Mouse (Mus musculus): ENCODE data around the gene Unc13a. TPM values are rescaled to one million over a fixed set of nuclear protein-coding genes. Genes with fewer than 3 reads are reported as not detected.

Unc13a gene
- polyA plus RNA-seq, 1 experiment from 2014 or later, result 9.1 TPM

DNA sequence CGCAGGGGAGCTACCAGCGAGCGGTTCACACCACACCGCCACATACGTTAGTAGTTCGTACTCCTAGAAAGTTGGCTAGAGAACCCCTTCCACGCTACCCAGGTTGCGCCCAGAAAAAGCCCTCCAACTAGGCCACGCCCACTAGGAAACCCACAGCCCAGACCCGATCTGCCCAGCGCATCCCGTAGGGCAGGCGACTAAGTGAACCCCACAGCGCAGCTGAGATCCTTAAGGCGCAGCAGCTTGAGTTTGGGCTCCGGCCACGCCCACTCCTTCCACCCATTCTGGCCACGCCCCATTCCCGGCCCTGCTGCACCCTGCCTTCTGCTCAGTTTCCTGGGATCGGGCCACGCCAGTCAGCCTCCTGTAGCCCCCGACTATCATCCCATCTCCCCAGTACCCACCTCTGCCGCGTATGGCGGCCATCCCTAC lies 41.8 kb downstream of the Unc13a start:
- H3K27me3 ChIP-seq (ENCODE audit: control insufficient read depth, insufficient read depth, low read length), result peaks cover 26% of the 10 kb centered on the region
- H3K4me2 ChIP-seq (replicated peaks; ENCODE audit: low read depth, low read length), result peak overlapping the region; percentile 92
- H3K27ac ChIP-seq (ENCODE audit: low read depth, low read length), result no peak overlapping the region
- H3K4me1 ChIP-seq (replicated peaks; ENCODE audit: control insufficient read depth, insufficient read depth, low read length), result peaks cover 5% of the 10 kb centered on the region
- peaks cover 3% of the 10 kb centered on the region; the same call in 1 of the 2 replicates for H3K9me3 ChIP-seq (ENCODE audit: control insufficient read depth, low read length)
- H3K36me3 ChIP-seq (ENCODE audit: control insufficient read depth, insufficient read depth, low read length), result no peaks in the 10 kb centered on the region
- peak overlapping the region; percentile 44 for H3K4me3 ChIP-seq (ENCODE audit: low read depth, low read length)
- peak; percentile 51 for ATAC-seq (ENCODE audit: low FRiP score)
- peak; percentile 58 for DNase-seq (ENCODE audit: low spot score)
- WGBS, result 4% methylated on average over 25 of the region's 25 CpGs
- H3K9ac ChIP-seq (ENCODE audit: low read depth, low read length), result peak overlapping the region; percentile 68; the same call in 1 of the 2 replicates

DNA sequence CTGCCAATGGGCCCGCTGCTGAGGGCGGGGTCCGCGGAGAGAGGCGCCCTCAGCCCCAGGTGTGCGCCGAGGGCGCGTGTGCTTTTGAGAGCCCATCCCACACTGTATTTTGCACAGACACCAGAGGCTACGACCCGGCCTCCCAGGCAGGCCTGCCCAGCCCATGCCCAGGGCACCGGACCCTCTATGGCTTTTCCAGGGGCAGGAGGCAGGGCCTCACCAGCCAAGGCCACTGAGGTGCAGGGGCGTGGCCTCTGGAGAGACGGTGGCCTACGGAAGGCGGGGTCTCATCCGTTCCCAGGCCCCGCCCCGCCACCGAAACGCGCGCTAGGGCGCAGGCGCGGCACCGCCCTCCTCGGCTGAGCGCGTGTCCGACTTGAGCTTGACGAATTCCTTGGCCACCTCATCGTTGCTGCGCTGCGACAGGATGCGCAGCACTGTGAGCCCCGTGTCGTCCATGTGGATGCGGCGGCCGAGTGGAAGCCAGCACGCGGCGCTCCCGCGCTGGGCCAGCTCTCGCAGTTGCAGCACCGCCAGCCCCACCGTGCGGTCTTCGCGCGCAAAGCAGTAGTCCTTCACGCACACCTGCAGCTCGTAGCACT lies 42.4 kb downstream of the Unc13a start:
- H3K27ac ChIP-seq (ENCODE audit: low read depth, low read length), result peak overlapping the region; percentile 51; the same call in 1 of the 2 replicates
- H3K9me3 ChIP-seq (ENCODE audit: control insufficient read depth, low read length), result peaks cover 3% of the 10 kb centered on the region; the same call in 1 of the 2 replicates
- peak overlapping the region; percentile 92 for H3K4me2 ChIP-seq (replicated peaks; ENCODE audit: low read depth, low read length)
- DNase-seq (ENCODE audit: low spot score) (peak; percentile 96), ATAC-seq (ENCODE audit: low FRiP score) (peak; percentile 89)
- H3K4me1 ChIP-seq (replicated peaks; ENCODE audit: control insufficient read depth, insufficient read depth, low read length), result peaks cover 5% of the 10 kb centered on the region
- H3K9ac ChIP-seq (ENCODE audit: low read depth, low read length), result peak overlapping the region; percentile 68
- WGBS, result under 1% methylated on average over 55 of the region's 55 CpGs
- peaks cover 24% of the 10 kb centered on the region for H3K27me3 ChIP-seq (ENCODE audit: control insufficient read depth, insufficient read depth, low read length)
- peak overlapping the region; percentile 44 for H3K4me3 ChIP-seq (ENCODE audit: low read depth, low read length)
- H3K36me3 ChIP-seq (ENCODE audit: control insufficient read depth, insufficient read depth, low read length), result no peaks in the 10 kb centered on the region

DNA sequence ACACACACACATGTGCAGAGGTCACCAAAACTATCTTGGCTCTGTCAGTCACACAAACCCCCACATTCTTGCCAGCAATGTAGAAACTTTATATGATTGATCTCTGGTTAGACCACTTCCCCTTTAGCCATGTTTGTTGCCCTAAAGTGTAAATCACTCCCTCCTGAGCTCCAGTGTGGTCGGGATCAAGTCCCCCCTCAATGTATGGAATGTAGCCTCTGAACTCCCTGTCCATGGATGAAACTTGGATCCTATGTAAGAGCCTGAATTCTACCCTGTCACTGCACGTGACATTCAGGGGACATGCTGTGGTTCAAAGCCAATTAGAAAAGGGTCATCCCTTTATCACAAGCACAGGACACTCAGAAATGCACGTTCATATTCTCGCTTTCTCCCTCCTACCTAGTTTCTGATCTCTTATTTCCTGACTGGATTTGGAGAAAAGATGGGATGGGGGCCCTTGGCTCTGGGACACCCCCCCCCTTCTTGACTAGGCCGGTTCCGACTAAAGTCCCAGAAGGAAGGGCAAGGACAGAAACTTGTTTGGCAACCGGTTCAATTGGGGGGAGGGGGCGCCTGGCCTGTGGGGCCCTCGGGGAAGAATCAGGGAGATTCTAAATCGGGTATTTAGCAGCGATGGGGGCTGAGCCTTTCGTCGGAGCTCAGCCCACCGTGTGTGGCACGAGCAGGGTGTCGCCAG lies 43.0 kb downstream of the Unc13a start:
- Histone ChIP-seq H3K4me1 (replicated peaks; ENCODE audit: control insufficient read depth, insufficient read depth, low read length) (peaks cover 5% of the 10 kb centered on the region), H3K9me3 (ENCODE audit: control insufficient read depth, low read length) (peaks cover 3% of the 10 kb centered on the region; the same call in 1 of the 2 replicates), H3K9ac (ENCODE audit: low read depth, low read length) (peak overlapping the region; percentile 68), H3K27me3 (ENCODE audit: control insufficient read depth, insufficient read depth, low read length) (peaks cover 21% of the 10 kb centered on the region), H3K27ac (ENCODE audit: low read depth, low read length) (0 out of 2 replicates have a peak overlapping the region, but pooled peaks have one; percentile 51), H3K4me2 (replicated peaks; ENCODE audit: low read depth, low read length) (peak overlapping the region; percentile 92), H3K36me3 (ENCODE audit: control insufficient read depth, insufficient read depth, low read length) (peaks cover 2% of the 10 kb centered on the region), H3K4me3 (ENCODE audit: low read depth, low read length) (peak overlapping the region; percentile 44)
- ATAC-seq (ENCODE audit: low FRiP score) (no peak; the same call in 1 of the 2 replicates), DNase-seq (ENCODE audit: low spot score) (no peak)
- 7% methylated on average over 16 of the region's 16 CpGs for WGBS

DNA sequence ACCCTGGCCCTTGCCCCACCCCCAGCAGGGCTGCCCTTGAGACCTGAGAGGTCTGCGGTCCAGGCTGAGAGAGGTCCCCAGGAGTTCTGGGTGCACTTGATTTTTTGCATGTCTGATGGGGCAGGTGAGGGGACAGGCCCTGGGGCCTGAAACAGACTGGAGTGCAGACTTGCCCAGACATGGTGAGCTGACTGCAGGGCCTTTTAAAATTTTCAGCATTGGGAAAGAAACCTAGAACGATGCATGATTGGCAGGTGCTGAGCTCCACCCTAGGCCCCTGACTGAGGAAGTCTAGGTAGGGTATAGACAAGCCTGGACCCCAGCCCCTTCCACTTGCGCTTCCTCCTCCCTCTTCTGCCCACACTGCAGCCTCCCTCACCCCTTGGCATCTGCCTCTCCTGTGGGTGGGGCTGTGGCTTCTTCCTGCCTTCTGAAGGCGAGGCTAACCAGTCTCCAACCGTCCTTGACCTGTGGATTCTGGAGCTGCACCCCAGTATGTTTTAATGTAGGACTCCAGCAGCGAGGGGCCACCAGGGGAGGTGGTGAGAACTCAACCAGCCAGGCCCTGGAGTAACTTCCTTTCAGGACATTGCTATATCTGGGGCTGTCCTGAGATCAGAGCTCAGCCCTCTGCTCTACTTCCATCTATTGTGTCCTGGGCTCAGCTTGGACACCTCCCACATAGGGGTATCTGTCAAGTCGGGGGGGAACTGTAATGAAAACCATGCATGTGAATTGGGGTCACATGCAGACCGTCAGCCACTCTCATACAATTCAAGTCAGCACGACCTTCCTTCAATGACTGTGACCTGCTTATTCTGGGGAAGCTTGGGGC lies 44.1 kb downstream of the Unc13a start:
- Histone ChIP-seq H3K4me3 (ENCODE audit: low read depth, low read length) (no peak overlapping the region), H3K27me3 (ENCODE audit: control insufficient read depth, insufficient read depth, low read length) (peaks cover 19% of the 10 kb centered on the region), H3K9ac (ENCODE audit: low read depth, low read length) (no peak overlapping the region), H3K9me3 (ENCODE audit: control insufficient read depth, low read length) (no peaks in the 10 kb centered on the region), H3K4me1 (replicated peaks; ENCODE audit: control insufficient read depth, insufficient read depth, low read length) (peaks cover 5% of the 10 kb centered on the region), H3K36me3 (ENCODE audit: control insufficient read depth, insufficient read depth, low read length) (peaks cover 13% of the 10 kb centered on the region), H3K27ac (ENCODE audit: low read depth, low read length) (no peak overlapping the region), H3K4me2 (replicated peaks; ENCODE audit: low read depth, low read length) (no peak overlapping the region)
- no peak for DNase-seq (ENCODE audit: low spot score)
- ATAC-seq (ENCODE audit: low FRiP score), result no peak
- 52% methylated on average over 9 of the region's 9 CpGs for WGBS

DNA sequence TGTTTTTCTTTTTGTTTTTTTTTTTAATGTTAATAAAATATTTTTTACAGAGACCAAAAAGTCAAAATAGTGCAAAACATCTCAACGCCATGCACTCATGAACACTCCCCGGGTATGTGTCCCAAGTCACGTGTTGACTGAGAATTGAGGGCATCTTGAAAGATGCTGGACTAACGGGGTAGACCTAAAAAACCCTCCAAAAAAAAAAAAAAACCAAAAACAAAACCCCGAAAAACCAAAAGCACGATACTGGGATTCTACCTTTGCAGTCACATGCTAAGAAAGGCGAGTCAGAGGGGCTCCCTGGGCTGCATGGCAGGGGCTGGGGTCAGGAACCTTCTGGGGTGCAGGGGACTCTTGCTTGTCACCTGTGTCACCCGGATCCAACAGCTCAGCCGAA lies 44.8 kb downstream of the Unc13a start:
- DNase-seq (ENCODE audit: low spot score) (no peak), ATAC-seq (ENCODE audit: low FRiP score) (no peak)
- Histone ChIP-seq H3K27me3 (ENCODE audit: control insufficient read depth, insufficient read depth, low read length) (peaks cover 17% of the 10 kb centered on the region), H3K4me1 (replicated peaks; ENCODE audit: control insufficient read depth, insufficient read depth, low read length) (peaks cover 5% of the 10 kb centered on the region), H3K4me2 (replicated peaks; ENCODE audit: low read depth, low read length) (no peak overlapping the region), H3K9ac (ENCODE audit: low read depth, low read length) (no peak overlapping the region), H3K4me3 (ENCODE audit: low read depth, low read length) (no peak overlapping the region), H3K36me3 (ENCODE audit: control insufficient read depth, insufficient read depth, low read length) (peaks cover 20% of the 10 kb centered on the region), H3K9me3 (ENCODE audit: control insufficient read depth, low read length) (no peaks in the 10 kb centered on the region), H3K27ac (ENCODE audit: low read depth, low read length) (no peak overlapping the region)
- WGBS, result 86% methylated on average over 9 of the region's 9 CpGs

DNA sequence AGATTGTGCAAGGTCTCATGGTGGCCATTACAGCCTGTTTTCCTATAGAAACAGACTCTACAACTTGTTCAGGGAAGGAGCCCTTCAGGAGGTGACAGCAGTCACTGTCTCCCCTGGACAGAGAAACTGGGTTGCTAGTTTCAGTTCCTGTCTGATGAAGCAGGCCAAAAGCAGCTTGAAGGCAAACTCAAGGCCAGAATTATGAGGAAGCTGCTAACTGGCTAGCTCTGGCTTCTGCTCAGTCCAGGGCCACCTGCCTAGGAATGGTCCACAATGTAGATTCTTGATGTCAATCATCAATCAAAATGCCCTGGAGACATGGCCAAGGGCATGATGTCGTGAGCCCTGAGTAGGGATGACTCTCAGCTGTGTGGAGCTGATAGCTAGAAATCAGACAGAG lies 46.5 kb downstream of the Unc13a start:
- ATAC-seq (ENCODE audit: low FRiP score), result no peak
- Histone ChIP-seq H3K9ac (ENCODE audit: low read depth, low read length) (no peak overlapping the region), H3K4me2 (replicated peaks; ENCODE audit: low read depth, low read length) (no peak overlapping the region), H3K36me3 (ENCODE audit: control insufficient read depth, insufficient read depth, low read length) (peaks cover 32% of the 10 kb centered on the region), H3K27me3 (ENCODE audit: control insufficient read depth, insufficient read depth, low read length) (peaks cover 8% of the 10 kb centered on the region), H3K4me1 (replicated peaks; ENCODE audit: control insufficient read depth, insufficient read depth, low read length) (peaks cover 5% of the 10 kb centered on the region), H3K9me3 (ENCODE audit: control insufficient read depth, low read length) (no peaks in the 10 kb centered on the region), H3K4me3 (ENCODE audit: low read depth, low read length) (no peak overlapping the region), H3K27ac (ENCODE audit: low read depth, low read length) (no peak overlapping the region)
- no peak for DNase-seq (ENCODE audit: low spot score)
- WGBS, result 75% methylated on average over 1 of the region's 1 CpGs

DNA sequence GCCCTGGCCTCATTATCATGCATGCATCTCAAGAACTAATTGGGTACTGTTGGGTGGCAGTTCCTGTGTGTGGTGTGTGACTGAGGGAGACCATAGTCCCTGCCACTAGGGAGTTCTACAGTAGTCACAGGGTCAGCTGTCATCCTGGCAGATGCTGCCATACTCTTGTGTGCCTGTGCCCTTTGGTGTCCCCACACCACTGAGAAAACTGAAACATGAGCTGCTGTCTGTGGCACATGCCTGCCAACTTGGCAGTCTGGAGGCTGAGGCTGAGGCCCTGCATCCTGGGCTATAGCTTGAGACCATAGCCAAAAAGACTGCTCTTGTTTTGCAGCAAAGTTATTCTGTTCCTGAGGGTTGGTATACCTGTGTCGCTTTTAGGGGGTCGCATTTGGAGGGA lies 51.8 kb downstream of the Unc13a start:
- no peak overlapping the region for H3K9ac ChIP-seq (ENCODE audit: low read depth, low read length)
- H3K4me2 ChIP-seq (replicated peaks; ENCODE audit: low read depth, low read length), result no peak overlapping the region
- H3K4me1 ChIP-seq (replicated peaks; ENCODE audit: control insufficient read depth, insufficient read depth, low read length), result no peaks in the 10 kb centered on the region
- 98% methylated on average over 2 of the region's 2 CpGs for whole genome bisulfite sequencing
- no peaks in the 10 kb centered on the region for H3K9me3 ChIP-seq (ENCODE audit: control insufficient read depth, low read length)
- DNase-seq (ENCODE audit: low spot score) (no peak), ATAC-seq (ENCODE audit: low FRiP score) (no peak)
- peaks cover 44% of the 10 kb centered on the region for H3K36me3 ChIP-seq (ENCODE audit: control insufficient read depth, insufficient read depth, low read length)
- H3K27me3 ChIP-seq (ENCODE audit: control insufficient read depth, insufficient read depth, low read length), result no peaks in the 10 kb centered on the region
- no peak overlapping the region for H3K4me3 ChIP-seq (ENCODE audit: low read depth, low read length)
- H3K27ac ChIP-seq (ENCODE audit: low read depth, low read length), result no peak overlapping the region

DNA sequence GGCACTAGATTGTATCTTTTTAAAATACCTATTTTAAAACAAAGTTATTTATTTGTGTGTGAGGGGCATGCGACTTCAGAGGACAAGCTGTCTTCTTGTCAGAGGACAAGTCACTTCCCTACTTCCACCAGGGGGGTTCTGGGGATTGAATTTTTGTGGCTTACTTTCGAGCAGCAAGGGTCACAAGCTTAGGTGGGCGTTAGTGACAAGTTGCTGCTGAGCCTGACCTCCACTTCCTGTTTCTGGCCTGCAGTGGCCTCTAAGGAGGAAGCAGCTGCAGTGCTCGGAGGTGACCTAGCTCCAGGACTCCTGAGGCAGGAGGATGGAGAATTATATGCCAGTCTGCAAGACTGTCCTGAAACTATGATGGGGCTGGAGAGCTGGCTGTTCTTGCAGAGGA lies 58.1 kb downstream of the Unc13a start:
- Histone ChIP-seq H3K4me1 (replicated peaks; ENCODE audit: control insufficient read depth, insufficient read depth, low read length) (0 out of 2 replicates have a peak, but pooled peaks cover 3% of the 10 kb centered on the region), H3K4me2 (replicated peaks; ENCODE audit: low read depth, low read length) (no peak overlapping the region), H3K4me3 (ENCODE audit: low read depth, low read length) (no peak overlapping the region), H3K27me3 (ENCODE audit: control insufficient read depth, insufficient read depth, low read length) (no peaks in the 10 kb centered on the region), H3K27ac (ENCODE audit: low read depth, low read length) (no peak overlapping the region), H3K36me3 (ENCODE audit: control insufficient read depth, insufficient read depth, low read length) (peaks cover 10% of the 10 kb centered on the region), H3K9ac (ENCODE audit: low read depth, low read length) (no peak overlapping the region), H3K9me3 (ENCODE audit: control insufficient read depth, low read length) (no peaks in the 10 kb centered on the region)
- ATAC-seq (ENCODE audit: low FRiP score) (no peak), DNase-seq (ENCODE audit: low spot score) (no peak)
- 72% methylated on average over 4 of the region's 4 CpGs for WGBS
